Mouse (Mus musculus) G1E (cell line): Measurements from ENCODE around the gene Tep1.

Source experiments
- CTCF ChIP-seq: IDR thresholded peaks from 2 replicates; pipeline ENCODE4 v1.5.1; 2012; ENCODE audit warnings: low read depth, low read length, inconsistent platforms, mixed read lengths
- GATA1 ChIP-seq: IDR thresholded peaks from 2 replicates; pipeline ENCODE4 v1.6.1; 2012; ENCODE audit warnings: borderline replicate concordance, low read length, inconsistent platforms, mixed read lengths
- GATA2 ChIP-seq: IDR thresholded peaks from 2 replicates; pipeline ENCODE4 v1.6.1; 2012; ENCODE audit warnings: low read depth, low read length, inconsistent platforms, borderline replicate concordance
- POLR2AphosphoS5 ChIP-seq: IDR thresholded peaks from 2 replicates; pipeline ENCODE4 v1.6.1; 2012; ENCODE audit warnings: low read depth, low read length, inconsistent platforms; ENCODE audit not compliant: insufficient replicate concordance

DNA sequence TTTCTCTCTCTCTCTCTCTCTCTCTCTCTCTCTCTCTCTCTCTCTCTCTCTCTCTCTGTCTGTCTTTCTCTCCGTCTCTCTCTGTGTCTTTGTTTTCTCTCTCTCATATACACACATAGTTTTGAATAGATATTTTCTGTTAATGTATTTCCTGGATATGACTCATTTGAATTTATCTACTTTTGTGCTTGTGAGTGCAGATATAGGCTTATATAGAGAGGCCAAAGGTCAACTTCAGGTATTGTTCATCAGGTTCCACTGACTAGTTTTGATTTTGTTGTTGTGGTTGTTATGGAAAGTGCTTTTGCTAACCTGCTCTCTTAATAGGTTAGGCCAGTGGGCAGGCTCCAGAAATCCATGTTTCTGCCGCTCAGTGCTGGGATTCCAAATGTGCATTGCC, 57.3 kb downstream of the Tep1 start:
- no peak for TF ChIP-seq CTCF
- TF ChIP-seq GATA2 = no peak
- no peak for TF ChIP-seq GATA1
- TF ChIP-seq POLR2AphosphoS5 = no peak
